Mouse (Mus musculus): ENCODE results near the gene Mefv.
"Not testable (repeated sequence)": the region's sequence is repeated elsewhere in the genome, so short reads cannot be mapped to it uniquely, and the experiment has no call there.

Gene Mefv

GRCm38 (mm10) chr16:3717980-3718379, at the start of gene Mefv:
TSS of gene Mefv (minus strand) at chr16:3718097.
- DNase-seq (ENCODE audit: low read depth, low spot score): no peak

GRCm38 (mm10) chr16:3748976-3749375, 31.1 kb upstream of the Mefv start:
- DNase-seq (ENCODE audit: low read depth, low spot score): no peak

- DNase-seq (ENCODE audit: low read depth, low spot score): no peak
Measured at GRCm38 (mm10) chr16:3745656-3746055, 27.8 kb upstream of the Mefv start.

GRCm38 (mm10) chr16:3744186-3744700, 26.3 kb upstream of the Mefv start:
- no peak for DNase-seq (ENCODE audit: low read depth, low spot score)

- peak; percentile 99 for DNase-seq (ENCODE audit: low read depth, low spot score)
Measured at GRCm38 (mm10) chr16:3743503-3744185, 25.7 kb upstream of the Mefv start, which contains the start of gene Zfp263. TSS of gene Zfp263 (plus strand) at chr16:3744093.

GRCm38 (mm10) chr16:3742466-3742865, 24.6 kb upstream of the Mefv start:
- no peak for DNase-seq (ENCODE audit: low read depth, low spot score)

- DNase-seq (ENCODE audit: low read depth, low spot score): no peak
Measured at GRCm38 (mm10) chr16:3733198-3733732, 15.4 kb upstream of the Mefv start.

GRCm38 (mm10) chr16:3732612-3733011, 14.7 kb upstream of the Mefv start:
- no peak for DNase-seq (ENCODE audit: low read depth, low spot score)

GRCm38 (mm10) chr16:3727980-3728720, 10.3 kb upstream of the Mefv start:
- DNase-seq (ENCODE audit: low read depth, low spot score): no peak

GRCm38 (mm10) chr16:3723231-3723630, 5.3 kb upstream of the Mefv start:
- no peak for DNase-seq (ENCODE audit: low read depth, low spot score)

- DNase-seq (ENCODE audit: low read depth, low spot score): no peak
Measured at GRCm38 (mm10) chr16:3714731-3715130, 3.2 kb downstream of the Mefv start.

- no peak for DNase-seq (ENCODE audit: low read depth, low spot score)
Measured at GRCm38 (mm10) chr16:3706680-3707079, 11.2 kb downstream of the Mefv start.

- no peak for DNase-seq (ENCODE audit: low read depth, low spot score)
Measured at GRCm38 (mm10) chr16:3700893-3701292, 17.0 kb downstream of the Mefv start.

GRCm38 (mm10) chr16:3699281-3699680, 18.6 kb downstream of the Mefv start:
- no peak for DNase-seq (ENCODE audit: low read depth, low spot score)

GRCm38 (mm10) chr16:3689608-3690007, 28.3 kb downstream of the Mefv start:
- DNase-seq (ENCODE audit: low read depth, low spot score): not testable (repeated sequence)
